Mouse (Mus musculus): Measurements from ENCODE around the gene Ift74. TPM values are rescaled to one million over a fixed set of nuclear protein-coding genes. Genes with fewer than 3 reads are reported as not detected.

The Ift74 gene
- total and polyA plus RNA-seq, 3 experiments = 10.2 to 12.3 TPM; not detected in 1

DNA sequence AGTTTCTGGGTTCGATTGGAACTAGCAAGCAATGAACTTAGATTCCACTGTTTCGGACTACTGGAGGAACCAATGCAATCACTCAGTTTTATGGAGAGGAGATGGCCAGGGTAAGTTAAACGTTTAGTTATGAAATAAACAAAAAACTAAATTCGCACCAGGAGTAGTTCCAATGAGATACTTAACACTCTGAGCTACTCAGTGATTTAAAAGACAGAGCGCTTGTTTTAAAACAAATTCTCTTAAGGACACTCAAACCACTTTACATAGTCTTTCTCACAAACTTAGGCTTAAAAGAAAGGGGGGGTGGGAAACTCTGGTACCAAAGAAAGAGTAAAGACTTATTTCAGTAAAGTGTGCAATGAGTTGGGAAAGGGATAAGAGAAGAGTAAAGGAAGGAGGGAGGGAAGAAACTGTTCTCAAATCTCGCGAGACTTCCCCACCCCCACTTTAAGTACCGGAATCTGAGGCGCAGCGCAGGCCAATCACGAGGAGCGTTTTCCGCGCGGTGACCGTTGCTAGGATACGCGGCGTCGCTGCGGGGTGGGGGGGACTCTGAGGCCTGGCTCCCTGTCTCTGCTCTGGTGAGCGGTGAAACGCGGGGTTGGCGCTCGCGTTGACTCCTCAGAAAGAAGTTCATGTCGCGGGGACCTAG is at the start of gene Ift74 (continued):
- TF ChIP-seq E2F4 (IDR thresholded peaks at IDR 0.05; ENCODE audit: borderline replicate concordance, low read depth, low read length) (no peak), ELF1 (IDR thresholded peaks at IDR 0.05; ENCODE audit: low read depth, low read length) (peak; percentile 75), ZNF384 (IDR thresholded peaks at IDR 0.05; ENCODE audit: low read depth, low read length) (no peak), RAD21 (IDR thresholded peaks at IDR 0.05; ENCODE audit: low read depth, low read length) (no peak)

DNA sequence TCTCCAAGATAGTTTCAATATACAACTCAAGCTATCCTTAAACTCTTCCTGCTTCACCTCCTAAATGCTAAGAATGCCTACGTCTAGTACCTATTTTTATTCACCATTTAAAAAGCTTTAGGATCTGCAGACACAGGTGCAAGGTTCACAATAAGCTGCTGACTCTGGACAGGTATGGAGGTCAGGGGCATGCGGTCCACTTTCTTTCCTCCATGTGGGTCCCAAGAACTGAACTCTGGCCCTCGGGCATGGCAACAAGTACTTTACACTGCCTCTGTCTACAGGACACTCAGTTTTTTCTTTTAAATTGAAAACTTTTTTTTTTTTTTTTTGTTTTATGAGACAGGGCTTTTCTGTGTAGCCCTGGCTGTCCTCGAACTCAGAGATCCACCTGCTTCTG is 41.6 kb upstream of the Ift74 start:
- H3K4me3 ChIP-seq (ENCODE audit: control insufficient read depth in 1 of 2, insufficient read depth in 1 of 2, low read depth in 2 of 2, low read length in 2 of 2) = no peak overlapping the region
- H3K4me1 ChIP-seq (ENCODE audit: control insufficient read depth in 1 of 2, insufficient read depth in 2 of 2, low read length in 2 of 2) = no peaks in the 10 kb centered on the region
- no peaks in the 10 kb centered on the region for H3K79me2 ChIP-seq (ENCODE audit: control insufficient read depth, insufficient read depth, low read length, poor library complexity)
- DNase-seq (ENCODE audit: low read depth, low spot score) = no peak
- H3K27ac ChIP-seq (ENCODE audit: control insufficient read depth, low read depth, low read length) = no peak overlapping the region
- H3K9ac ChIP-seq (ENCODE audit: control insufficient read depth, low read depth, low read length, poor library complexity, severe bottlenecking) = no peak overlapping the region
- H3K27me3 ChIP-seq (ENCODE audit: control insufficient read depth in 1 of 2, insufficient read depth in 2 of 2, low read length in 2 of 2) = no peaks in the 10 kb centered on the region
- TF ChIP-seq ZKSCAN1 (IDR thresholded peaks at IDR 0.05; ENCODE audit: low read depth, low read length) = no peak
- TF ChIP-seq ZNF384 (IDR thresholded peaks at IDR 0.05; ENCODE audit: low read depth, low read length) = no peak
- TF ChIP-seq USF2 (IDR thresholded peaks at IDR 0.05; ENCODE audit: borderline replicate concordance in 1 of 2, insufficient read depth in 1 of 2, low read depth in 1 of 2, low read length in 2 of 2) = no peak
- TF ChIP-seq MXI1 (IDR thresholded peaks at IDR 0.05; ENCODE audit: low read depth, low read length) = no peak
- no peak for TF ChIP-seq CHD1 (IDR thresholded peaks at IDR 0.05; ENCODE audit: low read depth, low read length)
- no peaks in the 10 kb centered on the region for H3K9me3 ChIP-seq (replicated peaks; ENCODE audit: insufficient read depth, low read length)
- H3K36me3 ChIP-seq (ENCODE audit: control insufficient read depth in 1 of 2, insufficient read depth in 2 of 2, low read length in 2 of 2) = peaks cover 0 to 38% of the 10 kb centered on the region in 2 experiments; a peak in 3 of 4 replicates

DNA sequence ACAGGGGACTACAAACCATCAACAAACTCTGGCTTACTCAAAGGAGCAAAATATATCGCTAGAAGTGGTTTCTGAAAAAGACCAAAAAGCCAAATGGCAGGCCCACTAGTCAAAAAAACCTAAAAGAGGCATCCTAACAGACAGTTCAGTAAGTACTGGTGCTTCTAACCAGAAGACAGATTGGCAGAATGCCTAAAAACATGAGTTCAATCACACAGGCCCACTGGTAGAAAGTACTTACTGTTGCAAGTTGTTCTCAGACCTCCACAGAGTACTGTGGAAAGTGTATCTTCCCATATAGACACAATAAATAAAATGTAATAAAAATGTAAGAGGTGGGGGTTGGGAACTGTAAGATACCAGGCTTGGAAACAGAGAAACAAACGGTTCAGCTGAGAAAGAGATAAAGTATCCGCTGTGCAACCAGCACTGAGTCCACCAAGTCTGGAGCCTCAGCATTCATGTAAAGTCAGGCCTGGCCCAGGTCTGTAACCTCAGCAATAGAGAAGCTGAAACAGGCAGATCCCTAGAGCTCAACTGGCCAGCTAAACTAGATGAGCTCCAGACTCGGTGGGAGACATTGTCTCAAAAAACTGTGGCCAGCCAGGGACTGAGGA is 22.4 kb upstream of the Ift74 start:
- no peak overlapping the region for H3K9ac ChIP-seq (ENCODE audit: control insufficient read depth, low read depth, low read length, poor library complexity, severe bottlenecking)
- no peaks in the 10 kb centered on the region for H3K27me3 ChIP-seq (ENCODE audit: control insufficient read depth in 1 of 2, insufficient read depth in 2 of 2, low read length in 2 of 2)
- no peaks in the 10 kb centered on the region for H3K9me3 ChIP-seq (replicated peaks; ENCODE audit: insufficient read depth, low read length)
- TF ChIP-seq USF1 (IDR thresholded peaks at IDR 0.05; ENCODE audit: low read depth, low read length) (no peak), GATA1 (IDR thresholded peaks at IDR 0.05; ENCODE audit: low read depth, low read length) (peak; percentile 19; the same call in 1 of the 2 replicates), SIN3A (IDR thresholded peaks at IDR 0.05; ENCODE audit: low read length) (no peak)
- H3K79me2 ChIP-seq (ENCODE audit: control insufficient read depth, insufficient read depth, low read length, poor library complexity) = peaks cover 51% of the 10 kb centered on the region
- no peak overlapping the region for H3K4me3 ChIP-seq (ENCODE audit: control insufficient read depth in 1 of 2, insufficient read depth in 1 of 2, low read depth in 2 of 2, low read length in 2 of 2)
- peak; percentile 55 for DNase-seq (ENCODE audit: low read depth, low spot score)
- peaks cover 12 to 21% of the 10 kb centered on the region in 2 experiments for H3K4me1 ChIP-seq (ENCODE audit: control insufficient read depth in 1 of 2, insufficient read depth in 2 of 2, low read length in 2 of 2)
- no peak overlapping the region for H3K27ac ChIP-seq (ENCODE audit: control insufficient read depth, low read depth, low read length)
- H3K36me3 ChIP-seq (ENCODE audit: control insufficient read depth in 1 of 2, insufficient read depth in 2 of 2, low read length in 2 of 2) = peaks cover 3 to 25% of the 10 kb centered on the region in 2 experiments

Data from MEL (cell line).